Mouse (Mus musculus) layer of hippocampus, postnatal 25 days (tissue): ENCODE results near the gene Mllt1. TPM values are rescaled to one million over a fixed set of nuclear protein-coding genes. Genes with fewer than 3 reads are reported as not detected.
A peak's percentile ranks its signal among the peaks of the same experiment; 100 is the strongest.

Source experiments
- DNase-seq, 2 experiments: peaks; one replicate each; pipeline ENCODE4 v3.0.0; 2022; ENCODE audit warnings: mixed read lengths in 2 of 2, low spot score in 1 of 2; ENCODE audit errors: extremely low spot score in 1 of 2
- total RNA-seq, 2 experiments: library from RNA; stranded (reverse); gene quantifications; 2 replicates each; pipeline ENCODE4 v1.2.3; 2021

The Mllt1 gene
- total RNA-seq = 10 to 100 TPM; 66.7 to 79.9 TPM

DNA sequence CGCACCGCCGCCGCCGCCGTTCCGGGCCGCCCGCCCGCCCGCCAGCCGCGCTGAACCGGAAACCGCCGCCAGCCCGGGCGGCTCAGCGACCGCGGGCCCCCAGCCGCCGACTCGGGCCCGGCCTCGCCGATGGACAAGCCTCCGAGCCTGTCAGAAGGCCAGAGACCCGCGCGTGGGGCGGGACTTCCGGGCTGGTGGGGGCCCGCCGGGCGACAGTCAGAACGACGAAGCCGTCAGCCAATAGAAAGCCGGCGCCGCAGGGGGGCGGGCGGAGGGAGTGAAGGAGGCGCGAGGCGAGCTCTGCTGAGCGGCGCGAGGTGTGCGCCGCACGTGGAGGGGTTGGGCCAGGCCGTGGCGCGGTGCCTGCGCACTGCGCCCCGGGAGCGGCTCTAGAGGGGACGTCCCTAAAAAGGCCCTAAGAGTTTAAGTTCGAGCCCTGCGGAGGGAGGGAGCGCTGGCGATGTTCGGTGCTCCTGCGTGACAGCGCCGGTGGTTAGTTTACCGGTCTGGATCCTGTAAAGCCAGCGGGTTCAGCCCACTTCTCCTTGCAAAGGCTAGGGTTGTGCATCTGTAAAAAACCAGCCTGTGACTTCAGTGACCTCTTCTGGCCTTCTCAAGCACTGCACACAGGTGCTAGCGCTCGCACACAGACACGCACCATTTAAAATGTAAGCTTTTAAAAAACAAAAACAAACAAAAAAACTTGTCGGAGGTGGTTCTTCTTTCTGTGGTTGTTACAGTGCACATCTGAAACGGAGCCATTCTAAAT lies at the start of gene Mllt1:
Gene Mllt1, minus strand, starts transcription at position 53 of the 769 bp plus-strand sequence.
- DNase-seq = peak; percentile 98 to 100

DNA sequence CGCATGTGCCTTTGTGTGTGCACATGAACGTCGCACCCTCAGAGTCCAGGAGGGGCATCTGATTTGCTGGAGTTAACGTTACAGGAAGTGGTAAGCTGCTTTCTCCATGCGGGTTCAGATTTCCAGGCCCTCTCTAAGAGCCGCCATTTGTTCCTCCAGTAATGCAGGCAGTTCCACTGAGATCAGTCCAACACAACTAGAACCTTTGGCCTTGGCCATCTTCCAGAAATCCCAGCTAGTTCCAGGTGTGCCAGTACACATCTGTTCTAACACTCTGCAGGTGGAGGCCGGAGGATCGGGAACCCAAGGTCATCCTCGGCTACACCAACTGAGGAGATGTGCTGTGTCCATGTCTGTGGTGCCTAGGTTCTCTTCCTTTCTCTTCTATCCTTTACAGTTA lies 49.7 kb upstream of the Mllt1 start:
- no peak for DNase-seq

DNA sequence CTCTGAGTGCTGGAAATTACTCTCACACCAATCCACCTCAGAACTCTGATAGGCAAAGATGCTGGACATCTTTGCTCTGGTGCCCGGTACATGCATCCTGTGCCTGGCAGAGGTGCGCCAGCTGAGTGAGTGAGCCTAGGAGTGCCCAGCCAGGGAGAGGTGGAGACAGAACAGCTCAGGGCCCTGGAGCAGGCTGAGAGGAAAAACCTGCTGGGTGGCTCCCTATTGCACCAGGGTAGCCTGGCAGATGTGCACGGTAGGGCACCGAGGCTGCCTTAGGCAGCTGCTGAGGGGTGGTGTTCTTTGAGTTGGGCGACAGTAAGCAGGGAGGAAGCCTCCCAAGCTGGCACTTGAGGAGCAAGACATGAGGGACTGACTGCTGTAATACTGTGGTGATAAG lies 46.8 kb upstream of the Mllt1 start, which contains the start of gene Acer1:
Gene Acer1, minus strand, starts transcription at position 114 of the 400 bp plus-strand sequence.
- DNase-seq = no peak

DNA sequence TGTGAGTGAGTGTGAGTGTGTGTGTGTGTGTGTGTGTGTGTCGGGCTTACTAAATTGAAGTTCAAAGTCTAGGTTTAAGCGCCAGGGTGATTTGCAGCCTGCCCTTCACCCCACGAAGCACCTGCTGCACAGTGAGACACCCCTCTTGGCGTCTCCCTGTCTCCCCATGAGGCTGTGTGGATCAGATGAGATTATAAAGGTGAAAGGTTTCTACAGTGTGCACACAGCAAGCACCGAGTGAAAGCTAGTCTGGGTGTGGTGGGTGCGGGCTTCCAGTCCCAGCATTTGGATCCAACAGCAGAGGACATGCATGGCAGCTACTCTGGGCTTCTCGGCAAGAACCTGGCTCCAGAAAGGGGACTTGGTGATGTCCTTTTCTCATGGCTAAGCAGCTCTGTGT lies 45.8 kb upstream of the Mllt1 start:
- no peak for DNase-seq

DNA sequence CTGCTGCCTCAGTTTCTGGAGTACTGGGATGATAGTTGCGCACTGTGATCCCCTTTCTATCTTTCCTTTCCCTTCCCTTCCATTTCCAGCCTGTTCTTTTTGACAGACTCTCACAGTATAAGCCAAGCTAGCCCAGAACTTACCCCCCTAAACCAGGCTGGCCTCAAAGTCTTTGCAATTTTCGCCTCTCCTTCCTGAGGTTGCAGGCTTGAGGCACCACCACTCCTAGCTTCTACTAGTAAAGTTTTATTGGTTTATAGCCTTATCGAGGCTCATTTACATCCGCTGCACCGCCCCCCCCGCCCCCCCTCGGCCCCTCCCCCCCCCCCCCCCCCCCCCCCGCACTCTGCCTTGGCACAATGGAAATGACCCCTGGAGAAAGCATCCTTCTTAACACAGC lies 44.3 kb upstream of the Mllt1 start:
- no peak for DNase-seq

DNA sequence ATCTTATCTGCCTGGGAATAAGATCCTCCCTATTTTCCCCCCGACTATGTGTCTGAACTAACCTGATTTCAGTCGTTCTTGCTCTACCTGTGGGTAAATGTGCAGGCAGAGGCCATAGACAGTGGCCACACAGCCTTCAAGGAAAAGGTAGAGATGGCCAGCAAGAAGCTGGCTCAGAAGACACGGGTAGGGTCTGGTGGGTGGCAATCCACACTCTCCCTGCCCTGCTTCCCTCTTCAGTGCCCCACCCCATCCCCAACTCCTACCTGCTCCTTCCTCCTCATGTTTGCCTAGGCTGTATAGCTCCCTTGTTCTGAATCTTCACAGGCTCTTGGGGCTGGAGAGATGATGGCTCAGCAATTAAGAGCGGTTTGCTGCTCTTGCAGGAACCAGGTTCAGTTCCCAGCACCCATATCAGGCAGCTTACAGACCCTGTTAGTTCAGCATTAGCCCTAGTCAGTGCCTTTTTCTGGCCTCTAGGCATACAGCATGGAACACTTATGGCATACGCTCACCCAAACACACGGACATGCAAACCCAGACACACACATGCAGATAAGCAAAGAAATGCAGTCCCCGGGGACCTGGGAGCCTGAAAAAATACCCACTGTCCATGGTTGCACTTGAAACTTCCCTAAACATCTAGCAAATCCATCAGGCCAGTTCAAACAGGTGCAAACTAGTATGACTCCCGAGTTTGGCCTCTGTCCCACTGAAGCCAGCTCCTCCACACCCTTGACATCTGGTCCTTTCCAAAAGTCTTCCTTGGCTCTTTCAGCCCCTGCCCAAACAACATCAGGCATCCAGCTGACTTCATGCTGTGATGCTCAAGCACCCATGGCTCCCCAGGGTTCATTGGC lies 41.5 kb upstream of the Mllt1 start:
- no peak for DNase-seq

DNA sequence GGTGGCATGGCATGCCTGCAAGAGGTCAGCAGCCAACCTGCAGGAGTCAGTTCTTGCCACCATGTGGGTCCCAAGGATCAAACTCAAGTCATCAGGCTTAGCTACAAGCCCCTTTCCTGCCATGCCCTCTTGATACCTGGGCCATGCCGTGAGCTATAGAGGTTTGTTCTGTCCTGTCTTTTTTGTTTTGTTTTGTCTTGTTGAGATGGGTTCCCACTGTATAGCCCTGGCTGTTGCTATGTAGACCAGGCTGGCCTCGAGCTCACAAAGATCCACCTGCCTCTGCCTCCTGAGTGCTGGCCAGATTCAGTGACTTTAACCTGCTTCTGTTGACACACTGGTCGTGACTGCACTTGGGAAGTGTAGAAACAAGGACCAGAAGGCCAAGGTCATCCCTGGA lies 40.2 kb upstream of the Mllt1 start:
- no peak for DNase-seq

DNA sequence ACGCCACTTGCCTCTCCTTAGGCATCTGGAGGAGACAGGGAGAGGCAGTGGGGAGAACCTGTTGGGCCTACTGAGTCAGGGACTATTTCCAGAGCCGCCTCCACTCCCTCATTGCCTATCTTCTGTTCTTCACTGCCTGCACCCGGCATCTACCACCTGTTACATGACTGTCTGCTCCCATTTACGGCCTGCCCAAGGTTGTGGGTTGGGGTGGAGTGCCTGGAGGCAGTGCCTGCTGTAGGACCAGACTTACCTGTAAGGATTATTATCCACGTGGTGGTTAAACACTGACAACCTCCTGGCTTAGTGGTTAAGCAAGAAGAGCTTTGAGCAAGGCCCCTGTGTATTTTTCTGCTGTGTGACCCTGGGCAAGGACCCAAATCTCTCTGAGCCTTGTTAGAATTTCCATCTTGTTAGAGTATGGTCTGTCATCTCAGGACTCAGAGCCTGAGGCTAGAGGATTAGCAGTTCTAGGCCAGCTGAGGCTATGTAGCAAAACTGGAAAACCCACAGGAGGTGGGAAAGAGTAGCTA lies 39.6 kb upstream of the Mllt1 start:
- DNase-seq = no peak

DNA sequence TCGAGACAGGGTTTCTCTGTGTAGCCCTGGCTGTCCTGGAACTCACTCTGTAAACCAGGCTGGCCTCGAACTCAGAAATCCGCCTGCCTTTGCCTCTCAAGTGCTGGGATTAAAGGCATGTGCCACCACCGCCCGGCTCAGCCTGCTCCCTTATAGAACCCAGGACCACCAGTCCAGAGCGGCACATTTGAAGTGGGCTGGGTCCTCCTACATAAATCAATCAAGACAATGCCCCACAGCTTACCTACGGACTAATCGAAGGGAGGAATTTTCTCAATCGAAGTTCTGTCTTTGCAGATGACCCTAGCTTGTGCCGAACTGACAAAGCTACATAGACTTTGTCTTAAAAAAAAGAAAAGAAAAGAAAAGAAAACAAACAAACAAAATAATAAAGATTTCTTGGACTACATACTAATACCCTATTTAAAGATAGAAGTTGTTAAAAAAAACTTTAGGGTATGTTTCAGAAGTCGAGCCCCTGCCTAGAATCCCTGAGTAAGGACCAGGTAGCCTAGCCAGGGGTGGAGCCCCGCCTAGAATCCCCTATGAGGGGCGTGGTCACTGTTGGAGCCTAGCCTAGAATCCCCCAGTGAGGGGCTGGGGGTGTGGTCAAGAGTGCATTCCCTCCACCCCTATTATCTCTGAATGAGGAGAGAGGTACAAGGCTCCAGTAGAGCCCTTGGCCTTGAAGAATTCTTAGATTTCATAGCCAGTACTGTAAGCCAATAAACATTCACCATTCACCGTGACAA lies 38.9 kb upstream of the Mllt1 start:
- DNase-seq = no peak

DNA sequence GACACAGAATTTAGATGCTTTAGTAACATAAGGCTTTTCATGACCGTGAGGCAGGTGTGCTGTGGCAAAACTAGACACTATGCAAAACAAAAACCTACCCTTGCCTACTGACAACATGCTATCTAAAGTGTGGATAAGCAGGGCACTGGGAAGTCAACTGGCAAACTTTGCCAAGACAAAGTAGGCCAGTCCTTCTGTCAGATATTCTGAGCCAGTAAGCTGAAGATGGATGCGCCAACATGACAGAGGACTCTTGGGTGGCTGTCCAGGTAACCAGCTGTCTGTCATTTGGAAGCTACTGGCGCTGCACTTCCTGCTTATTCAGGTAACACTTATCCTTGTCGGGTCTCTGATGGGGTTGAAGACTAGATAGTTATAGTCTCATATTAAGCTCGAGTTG lies 34.9 kb upstream of the Mllt1 start:
- DNase-seq = no peak

DNA sequence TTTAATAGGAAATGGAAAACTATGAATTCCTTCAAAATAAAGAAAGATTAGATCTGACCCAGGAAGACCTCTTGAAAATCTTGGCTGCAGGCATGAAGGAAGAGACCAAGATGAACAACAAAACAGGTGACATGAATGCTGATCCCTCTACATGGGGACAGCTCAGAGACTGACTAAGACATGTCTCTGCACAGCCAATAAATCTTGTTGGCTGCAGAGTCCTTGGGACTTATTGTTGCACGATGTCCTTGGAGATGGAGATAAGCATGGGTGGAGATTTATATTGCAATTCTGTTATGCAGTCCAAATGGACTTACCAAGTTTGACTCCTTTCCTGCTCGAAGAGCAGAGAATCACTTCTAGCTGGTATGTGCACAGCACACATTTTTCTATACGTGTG lies 34.1 kb upstream of the Mllt1 start:
- DNase-seq = no peak

DNA sequence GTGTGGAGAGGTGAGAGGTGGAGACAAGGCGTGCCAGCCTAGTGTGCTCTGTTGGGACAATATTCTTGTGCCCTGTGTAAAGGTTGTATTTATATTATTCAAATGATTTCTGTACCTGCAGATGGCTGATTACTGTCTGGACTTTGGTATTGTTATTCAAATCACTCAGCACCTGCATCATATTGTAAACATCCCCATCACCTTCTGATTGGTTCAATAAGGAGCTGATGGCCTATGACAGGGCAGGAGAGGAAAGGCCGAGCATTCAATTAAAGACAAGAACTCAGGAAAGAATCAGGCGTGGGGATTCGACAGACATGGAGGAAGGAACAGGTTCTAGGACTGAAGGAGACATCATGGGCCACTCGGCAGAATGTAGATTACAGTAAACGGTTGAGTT lies 28.4 kb upstream of the Mllt1 start:
- DNase-seq = no peak

DNA sequence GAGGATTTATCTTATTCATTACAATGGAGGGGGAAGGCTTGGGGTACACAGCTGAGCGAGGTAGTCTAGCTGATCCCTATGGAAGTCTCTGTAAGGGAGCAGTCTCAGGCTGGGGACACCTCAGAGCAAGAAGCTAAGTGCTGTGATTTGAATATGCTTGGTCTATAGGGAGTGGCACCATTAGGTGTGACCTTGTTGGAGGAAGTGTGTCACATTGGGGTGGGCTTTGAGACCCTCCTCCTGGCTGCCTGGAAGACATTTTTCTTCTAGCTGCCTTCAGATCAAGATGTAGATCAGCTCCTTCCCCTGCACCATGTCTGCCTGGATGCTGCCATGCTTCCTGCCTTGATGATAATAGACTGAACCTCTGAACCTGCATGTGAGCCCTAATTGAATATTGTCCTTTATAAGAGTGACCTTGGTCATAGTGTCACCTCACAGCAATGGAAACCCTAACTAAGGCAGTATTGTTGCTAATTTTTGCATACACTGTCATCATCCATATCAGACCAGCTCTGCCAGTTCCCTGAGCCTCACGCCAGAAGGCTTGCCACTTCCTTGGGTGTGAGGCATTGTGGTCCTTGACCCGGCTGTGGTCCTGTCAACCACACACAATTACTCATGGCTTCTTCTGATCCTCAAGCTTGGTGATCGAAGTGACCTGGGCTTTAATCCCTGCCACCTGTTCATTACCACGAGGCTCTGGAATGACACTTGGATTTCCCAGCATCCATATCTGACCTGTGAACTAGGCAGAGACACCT lies 27.6 kb upstream of the Mllt1 start:
- no peak for DNase-seq

DNA sequence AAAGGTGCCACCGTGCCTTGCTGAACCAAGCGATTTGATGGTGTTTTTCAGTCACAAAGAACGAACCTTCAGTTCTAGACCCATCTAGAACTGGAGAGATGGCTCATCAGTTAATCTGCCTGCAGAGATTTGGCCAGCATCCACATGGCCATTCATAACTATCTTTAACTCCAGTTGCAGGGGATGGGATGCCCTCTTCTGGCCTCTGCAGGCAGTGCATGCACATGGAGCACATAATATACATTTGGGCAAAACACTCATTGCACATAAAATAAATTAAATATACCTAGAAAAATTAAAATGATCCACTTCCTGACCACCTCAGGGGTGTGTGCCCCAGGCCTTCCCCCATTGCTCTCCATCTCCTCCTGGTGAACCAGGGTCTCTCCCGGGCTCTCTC lies 26.7 kb upstream of the Mllt1 start:
- no peak for DNase-seq

DNA sequence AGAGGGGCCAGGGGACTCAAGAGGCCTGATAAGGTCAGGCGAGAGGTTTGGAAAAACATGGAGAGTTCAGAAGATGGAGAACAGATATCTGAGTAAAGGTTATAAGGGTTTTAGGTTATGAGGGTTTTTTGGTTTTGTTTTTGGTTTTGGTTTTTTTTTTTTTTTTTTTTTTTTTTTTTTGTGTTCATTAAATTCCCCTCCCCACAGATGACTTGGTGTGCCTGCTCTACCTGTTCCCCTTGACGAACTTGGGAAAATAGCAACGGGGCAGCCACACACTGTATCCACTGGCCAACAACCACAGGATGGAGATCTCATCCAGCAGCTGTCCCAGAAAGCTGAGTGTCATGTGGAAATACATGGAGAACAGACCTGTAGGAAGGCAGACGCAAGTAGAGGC lies 23.5 kb upstream of the Mllt1 start:
- DNase-seq = no peak

DNA sequence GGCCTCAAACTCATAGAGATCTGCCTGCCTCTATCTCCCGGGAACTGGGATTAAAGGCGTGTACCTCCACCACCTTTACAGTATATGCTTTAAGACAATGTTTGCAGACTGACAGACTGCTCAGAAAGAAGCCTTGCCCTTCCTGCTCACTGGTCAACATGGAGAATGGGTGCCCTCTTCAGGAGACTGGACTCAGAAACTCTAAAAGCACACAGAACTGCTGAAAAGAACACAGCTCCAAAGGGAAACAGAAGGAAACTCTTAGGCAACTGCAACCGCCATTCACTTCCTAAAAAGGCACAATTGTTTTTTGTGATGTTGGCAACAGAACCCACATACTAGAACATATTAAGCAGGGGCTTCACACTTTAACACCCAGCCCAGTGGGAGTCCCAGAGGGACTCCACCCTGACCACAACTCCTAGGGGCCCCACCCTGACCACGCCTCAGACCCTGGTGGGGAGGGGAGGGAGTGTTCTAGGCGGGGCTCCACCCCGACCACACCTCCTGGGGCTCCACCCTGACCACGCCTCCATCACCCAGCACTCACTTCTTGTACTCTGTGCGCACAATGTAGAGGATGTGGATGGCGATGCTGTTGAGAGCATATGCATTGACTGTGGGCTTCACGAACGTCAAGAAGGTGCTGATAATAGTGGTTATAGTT lies 22.7 kb upstream of the Mllt1 start:
- no peak for DNase-seq

DNA sequence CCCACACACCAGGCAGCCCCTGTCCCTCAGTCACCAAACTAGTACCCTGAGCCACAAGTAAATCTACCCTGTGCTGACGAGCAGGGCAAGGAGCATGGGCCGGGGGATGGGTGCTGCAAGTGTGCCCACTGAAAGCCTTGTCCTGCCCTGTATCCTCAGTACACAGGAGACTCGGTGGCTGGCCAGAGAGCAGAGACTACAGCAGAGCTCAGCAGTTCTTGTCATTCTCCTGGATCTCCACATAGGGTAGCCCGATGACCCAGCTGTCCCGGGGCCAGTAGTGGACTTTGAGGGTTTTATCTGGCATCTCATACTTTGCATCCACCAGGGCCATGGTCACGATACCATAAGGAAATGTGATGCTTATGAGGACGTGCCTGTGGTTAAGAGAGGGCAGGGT lies 19.7 kb upstream of the Mllt1 start:
- no peak for DNase-seq

DNA sequence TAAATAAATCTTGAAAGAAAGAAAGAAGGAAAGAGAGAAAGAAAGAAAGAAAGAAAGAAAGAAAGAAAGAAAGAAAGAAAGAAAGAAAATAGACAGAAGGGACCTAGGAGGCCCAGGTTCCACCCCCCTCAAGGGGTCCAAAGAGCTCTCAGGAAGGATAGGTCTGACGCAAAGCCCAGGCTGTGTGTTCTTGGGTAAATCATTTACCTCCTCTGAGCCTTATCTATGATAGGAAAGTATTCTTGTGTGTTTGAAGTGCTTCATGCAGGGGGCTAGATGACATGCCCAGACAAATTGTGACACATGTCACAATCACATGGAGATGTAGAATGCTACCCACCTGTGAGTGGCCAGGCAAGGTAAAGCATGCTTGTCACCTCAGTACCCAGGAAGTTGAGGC lies 17.4 kb upstream of the Mllt1 start:
- DNase-seq = no peak

DNA sequence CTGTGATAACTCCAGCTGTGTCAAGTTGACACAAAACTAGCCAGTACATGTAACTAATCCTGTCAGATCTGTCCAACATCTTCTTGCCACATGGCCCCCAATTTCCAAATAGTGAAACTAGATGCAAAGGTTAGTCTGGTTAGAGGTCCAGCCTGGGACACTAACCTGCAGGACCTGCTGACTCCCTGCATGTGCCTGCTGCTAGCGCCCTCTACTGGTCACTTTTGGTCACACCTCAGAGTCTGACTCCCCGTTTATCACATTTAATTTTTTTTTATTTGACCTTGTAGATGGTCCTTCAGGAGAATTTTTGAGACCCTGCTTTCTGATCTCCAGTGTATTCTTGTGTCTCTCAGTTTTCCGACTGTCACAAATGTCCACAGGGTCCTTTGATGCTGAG lies 15.7 kb upstream of the Mllt1 start:
- peak in 1 of 2 experiments; percentile 60 for DNase-seq

DNA sequence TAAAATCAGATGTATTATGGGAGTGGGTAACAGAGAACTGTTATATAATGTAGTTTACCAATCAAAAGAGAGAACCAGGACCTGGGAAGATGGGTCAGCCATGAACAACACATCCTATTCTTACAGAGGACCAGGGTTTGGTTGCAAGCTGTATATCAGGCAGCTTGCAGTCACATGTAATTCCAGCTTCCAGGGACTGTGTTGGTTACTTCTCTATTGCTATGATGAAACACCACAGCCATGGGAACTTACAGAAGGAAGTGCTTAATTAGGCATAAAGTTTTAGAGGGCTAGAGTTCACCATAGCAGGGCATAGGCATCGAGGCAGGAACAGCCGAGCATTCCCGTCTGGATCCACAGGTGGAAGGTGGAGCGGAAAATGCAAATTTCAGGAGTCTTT lies 3.5 kb upstream of the Mllt1 start:
- DNase-seq = no peak
